Mouse (Mus musculus) midbrain, embryonic 10.5 days (tissue): ENCODE results near the gene Gm21866. TPM values are rescaled to one million over a fixed set of nuclear protein-coding genes. Genes with fewer than 3 reads are reported as not detected.
"Not testable (repeated sequence)": the region's sequence is repeated elsewhere in the genome, so short reads cannot be mapped to it uniquely, and the experiment has no call there.

ENCODE experiments used
- DNase-seq: peaks from one replicate; pipeline ENCODE4 v3.0.0-alpha.2; 2017; ENCODE audit warnings: low spot score
- H3K27ac ChIP-seq: fragments of 300-500 bp; sonication (generic); replicated peaks from 2 replicates; pipeline ENCODE4 v1.5.1; 2016; ENCODE audit warnings: mild to moderate bottlenecking
- H3K27me3 ChIP-seq: fragments of 300-500 bp; sonication (generic); 2 replicates; pipeline ENCODE4 v1.6.1; 2016; ENCODE audit warnings: low read depth, mild to moderate bottlenecking; ENCODE audit not compliant: poor library complexity, severe bottlenecking
- H3K36me3 ChIP-seq: fragments of 300-500 bp; sonication (generic); 2 replicates; pipeline ENCODE4 v1.6.1; 2016; ENCODE audit warnings: mild to moderate bottlenecking, moderate library complexity
- H3K4me1 ChIP-seq: fragments of 300-500 bp; sonication (generic); 2 replicates; pipeline ENCODE4 v1.6.1; 2016
- H3K4me3 ChIP-seq: fragments of 300-500 bp; sonication (generic); 2 replicates; pipeline ENCODE4 v1.5.1; 2016; ENCODE audit warnings: mild to moderate bottlenecking, moderate library complexity
- H3K9me3 ChIP-seq: fragments of 300-500 bp; sonication (generic); replicated peaks from 2 replicates; pipeline ENCODE4 v1.6.1; 2016; ENCODE audit warnings: mild to moderate bottlenecking
- WGBS: fragments of 180-500 bp; shearing (Covaris S2); methylation state at CpG from one replicate; pipeline ENCODE4 v1.1.7; 2016; 5-methylcytosine and 5-hydroxymethylcytosine counted together
- polyA plus RNA-seq: library from polyadenylated mRNA; unstranded; fragments of >200 nt; fragmentation: Nextera tagmentation; extraction: Ambion mirVana; gene quantifications from 2 replicates; pipeline ENCODE4 v1.2.1, GENCODE M21; 2016

The Gm21866 gene
- not detected in 2 replicates for polyA plus RNA-seq

- H3K36me3 ChIP-seq, H3K4me1 ChIP-seq, H3K27me3 ChIP-seq, H3K4me3 ChIP-seq, DNase-seq, H3K9me3 ChIP-seq, H3K27ac ChIP-seq: not testable (repeated sequence)
- 83% methylated on average over 1 of the region's 3 CpGs for WGBS
These were observed at the start of gene Gm21866 for GRCm38 (mm10) chrY:13465479-13465878. Gene Gm21866 (minus strand): TSS chrY:13465579.

GRCm38 (mm10) chrY:13493726-13494125 lies 28.3 kb upstream of the Gm21866 start, which contains the start of gene Gm20773:
Gene Gm20773 (plus strand): TSS chrY:13494026.
- H3K27me3 ChIP-seq, H3K36me3 ChIP-seq, H3K9me3 ChIP-seq, DNase-seq, H3K27ac ChIP-seq, H3K4me3 ChIP-seq, H3K4me1 ChIP-seq: not testable (repeated sequence)
- no CpG with 5 or more reads among the region's 1 CpGs for WGBS

Other genes with a start within 250 kb of the Gm21866 start
- gene Gm21828, start 241.7 kb downstream of the Gm21866 start, polyA plus RNA-seq, result not detected in 2 replicates
- not detected in 2 replicates for gene Gm21440, start 213.2 kb downstream of the Gm21866 start, polyA plus RNA-seq
- not detected in 2 replicates for gene Gm21454, start 213.1 kb downstream of the Gm21866 start, polyA plus RNA-seq
- gene Gm21725, start 116.5 kb downstream of the Gm21866 start, polyA plus RNA-seq, result not detected in 2 replicates
- not detected in 2 replicates for gene Gm20773, start 28.4 kb upstream of the Gm21866 start, polyA plus RNA-seq